Mouse (Mus musculus) forebrain, embryonic 14.5 days (tissue): ENCODE results near the gene Abhd2. TPM values are rescaled to one million over a fixed set of nuclear protein-coding genes. Genes with fewer than 3 reads are reported as not detected.

Experiments used
- ATAC-seq: fragments of 200-750 bp; cut with Nextera tagmentation; 2 replicates; pipeline ENCODE4 v1.8.0; 2017; ENCODE audit warnings: mild to moderate bottlenecking, moderate library complexity
- DNase-seq: peaks from one replicate; pipeline ENCODE4 v3.0.0-alpha.2; 2015; ENCODE audit warnings: low spot score
- H3K27ac ChIP-seq: fragments of 300-500 bp; sonication (generic); 2 replicates; pipeline ENCODE4 v1.5.1; 2014; ENCODE audit warnings: low read depth, mild to moderate bottlenecking, control low read depth, low read length, moderate library complexity
- H3K27me3 ChIP-seq: fragments of 300-500 bp; sonication (generic); replicated peaks from 2 replicates; pipeline ENCODE4 v1.6.1; 2014; ENCODE audit warnings: low read length, control low read depth, mixed read lengths; ENCODE audit not compliant: control insufficient read depth, insufficient read depth
- H3K36me3 ChIP-seq: fragments of 300-500 bp; sonication (generic); 2 replicates; pipeline ENCODE4 v1.6.1; 2014; ENCODE audit warnings: low read length, control low read depth; ENCODE audit not compliant: control insufficient read depth, insufficient read depth
- H3K4me1 ChIP-seq: fragments of 300-500 bp; sonication (generic); 2 replicates; pipeline ENCODE4 v1.6.1; 2014; ENCODE audit warnings: antibody characterized with exemption, low read length, control low read depth; ENCODE audit not compliant: control insufficient read depth, insufficient read depth
- H3K4me2 ChIP-seq: fragments of 300-500 bp; sonication (generic); 2 replicates; pipeline ENCODE4 v1.6.1; 2014; ENCODE audit warnings: mild to moderate bottlenecking, control low read depth, low read length
- H3K4me3 ChIP-seq: fragments of 300-500 bp; sonication (generic); 2 replicates; pipeline ENCODE4 v1.5.1; 2014; ENCODE audit warnings: low read depth, low read length, control low read depth
- H3K9ac ChIP-seq: fragments of 300-500 bp; sonication (generic); 2 replicates; pipeline ENCODE4 v1.6.1; 2014; ENCODE audit warnings: mild to moderate bottlenecking, low read length, control low read depth, moderate library complexity
- H3K9me3 ChIP-seq: fragments of 300-500 bp; sonication (generic); replicated peaks from 2 replicates; pipeline ENCODE4 v1.6.1; 2016; ENCODE audit warnings: low read length, control low read depth, mixed read lengths; ENCODE audit not compliant: control insufficient read depth
- WGBS: fragments of 180-500 bp; shearing (Covaris S2); extraction: QIAGEN DNeasy Blood & Tissue Kit; methylation state at CpG from one replicate; pipeline ENCODE4 v1.1.7; 2014; 5-methylcytosine and 5-hydroxymethylcytosine counted together
- polyA plus RNA-seq: library from polyadenylated mRNA; unstranded; fragments of >200 nt; fragmentation: Nextera tagmentation; extraction: Ambion mirVana; gene quantifications from 2 replicates; pipeline ENCODE4 v1.2.1, GENCODE M21; 2014

Abhd2 gene
- polyA plus RNA-seq, 1 experiment from 2014 or later, result 22.3 TPM

DNA sequence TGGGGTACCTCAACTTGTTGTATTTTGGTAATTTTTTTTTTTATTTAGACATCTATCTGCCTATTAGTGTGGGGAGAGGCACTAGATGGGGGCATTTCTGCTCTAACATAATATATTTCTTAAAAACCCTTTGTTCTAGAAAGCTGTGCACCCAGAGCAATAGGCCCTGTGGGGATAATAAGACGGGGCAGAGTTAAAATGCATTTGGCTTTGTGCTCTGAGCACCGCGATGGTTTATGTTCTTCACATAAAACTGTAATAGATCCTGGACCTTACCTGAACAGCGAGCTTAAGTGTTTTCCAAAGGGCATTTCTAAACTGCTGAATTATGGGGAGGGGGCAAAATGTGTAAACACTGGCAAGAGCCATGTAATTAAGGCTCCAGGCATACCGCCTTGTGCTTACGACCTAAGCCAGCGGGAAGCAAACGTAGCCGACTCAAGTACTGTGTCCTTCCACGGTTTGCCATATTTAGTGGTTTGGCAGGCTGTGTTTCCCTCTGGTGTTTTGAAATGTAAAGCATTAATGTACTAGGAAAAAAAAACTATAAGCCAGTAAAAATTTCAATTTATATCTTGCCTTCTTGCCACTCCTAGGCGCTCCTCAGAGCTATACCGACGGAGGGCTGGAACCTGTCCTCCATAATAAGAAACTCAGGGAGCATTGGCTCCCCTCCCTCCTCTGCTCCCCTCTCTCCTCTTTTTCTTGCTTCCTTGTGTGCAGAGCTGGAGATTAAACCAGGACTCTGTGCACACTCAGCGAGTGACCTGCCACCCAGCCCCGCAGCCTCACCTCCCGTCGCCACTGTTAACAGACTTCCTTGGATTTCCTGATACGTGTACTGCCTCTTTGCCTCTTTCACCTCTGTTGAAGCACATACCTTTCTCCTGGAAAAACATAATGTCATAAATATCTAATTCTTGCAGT lies 141.7 kb downstream of the Abhd2 start:
- H3K27ac ChIP-seq, result no peak overlapping the region
- H3K4me3 ChIP-seq, result no peak overlapping the region
- 87% methylated on average over 18 of the region's 18 CpGs for WGBS

More for the DNA sequence above, 141.7 kb downstream of the Abhd2 start:
- Histone ChIP-seq H3K4me2 (no peak overlapping the region), H3K9ac (no peak overlapping the region), H3K36me3 (no peaks in the 10 kb centered on the region; the same call in 1 of the 2 replicates), H3K4me1 (no peaks in the 10 kb centered on the region), H3K27me3 (no peaks in the 10 kb centered on the region), H3K9me3 (no peaks in the 10 kb centered on the region)
- ATAC-seq, result no peak
- DNase-seq, result no peak

Other genes with a start within 250 kb of the Abhd2 start
- gene Acan, start 219.7 kb upstream of the Abhd2 start, polyA plus RNA-seq, result 0.04 and 0.09 TPM in 2 replicates
- 2.1 and 2.7 TPM in 2 replicates for gene Hapln3, start 142.2 kb upstream of the Abhd2 start, polyA plus RNA-seq
- gene Mfge8, start 124.1 kb upstream of the Abhd2 start, polyA plus RNA-seq, result 156 and 176 TPM in 2 replicates
- 80.0 and 81.0 TPM in 2 replicates for gene Rlbp1, start 113.8 kb downstream of the Abhd2 start, polyA plus RNA-seq
- gene Fanci, start 118.7 kb downstream of the Abhd2 start, polyA plus RNA-seq, result 6.3 and 6.9 TPM in 2 replicates
- gene Polg, start 193.2 kb downstream of the Abhd2 start, polyA plus RNA-seq, result 20.2 and 23.4 TPM in 2 replicates